Mouse (Mus musculus) stomach, embryonic 15.5 days (tissue): ENCODE results near the gene Trub1. TPM values are rescaled to one million over a fixed set of nuclear protein-coding genes. Genes with fewer than 3 reads are reported as not detected.

Experiments
- ATAC-seq: fragments of 200-750 bp; cut with Nextera tagmentation; 2 replicates; pipeline ENCODE4 v1.8.0; 2017; ENCODE audit warnings: low read depth, moderate number of reproducible peaks, moderate TSS enrichment; ENCODE audit not compliant: insufficient read depth, low FRiP score
- H3K27ac ChIP-seq: fragments of 300-500 bp; sonication (generic); 2 replicates; pipeline ENCODE4 v1.5.1; 2015; ENCODE audit warnings: mild to moderate bottlenecking, inconsistent platforms
- H3K27me3 ChIP-seq: fragments of 300-500 bp; sonication (generic); replicated peaks from 2 replicates; pipeline ENCODE4 v1.6.1; 2015; ENCODE audit warnings: inconsistent platforms
- H3K36me3 ChIP-seq: fragments of 300-500 bp; sonication (generic); 2 replicates; pipeline ENCODE4 v1.6.1; 2015; ENCODE audit warnings: inconsistent platforms
- H3K4me1 ChIP-seq: fragments of 300-500 bp; sonication (generic); 2 replicates; pipeline ENCODE4 v1.6.1; 2015; ENCODE audit warnings: inconsistent platforms
- H3K4me2 ChIP-seq: fragments of 300-500 bp; sonication (generic); 2 replicates; pipeline ENCODE4 v1.6.1; 2015; ENCODE audit warnings: mild to moderate bottlenecking, inconsistent platforms
- H3K4me3 ChIP-seq: fragments of 300-500 bp; sonication (generic); replicated peaks from 2 replicates; pipeline ENCODE4 v1.5.1; 2015; ENCODE audit warnings: inconsistent platforms
- H3K9ac ChIP-seq: fragments of 300-500 bp; sonication (generic); 2 replicates; pipeline ENCODE4 v1.6.1; 2015; ENCODE audit warnings: inconsistent platforms
- H3K9me3 ChIP-seq: fragments of 300-500 bp; sonication (generic); 2 replicates; pipeline ENCODE4 v1.6.1; 2016; ENCODE audit warnings: inconsistent platforms
- WGBS: fragments of 180-500 bp; shearing (Covaris S2); methylation state at CpG from one replicate; pipeline ENCODE4 v1.1.7; 2015; 5-methylcytosine and 5-hydroxymethylcytosine counted together
- polyA plus RNA-seq: library from polyadenylated mRNA; unstranded; fragments of >200 nt; fragmentation: Nextera tagmentation; extraction: Ambion mirVana; gene quantifications from 2 replicates; pipeline ENCODE4 v1.2.1, GENCODE M21; 2015

The Trub1 gene
- 22.4 and 24.7 TPM in 2 replicates for polyA plus RNA-seq

DNA sequence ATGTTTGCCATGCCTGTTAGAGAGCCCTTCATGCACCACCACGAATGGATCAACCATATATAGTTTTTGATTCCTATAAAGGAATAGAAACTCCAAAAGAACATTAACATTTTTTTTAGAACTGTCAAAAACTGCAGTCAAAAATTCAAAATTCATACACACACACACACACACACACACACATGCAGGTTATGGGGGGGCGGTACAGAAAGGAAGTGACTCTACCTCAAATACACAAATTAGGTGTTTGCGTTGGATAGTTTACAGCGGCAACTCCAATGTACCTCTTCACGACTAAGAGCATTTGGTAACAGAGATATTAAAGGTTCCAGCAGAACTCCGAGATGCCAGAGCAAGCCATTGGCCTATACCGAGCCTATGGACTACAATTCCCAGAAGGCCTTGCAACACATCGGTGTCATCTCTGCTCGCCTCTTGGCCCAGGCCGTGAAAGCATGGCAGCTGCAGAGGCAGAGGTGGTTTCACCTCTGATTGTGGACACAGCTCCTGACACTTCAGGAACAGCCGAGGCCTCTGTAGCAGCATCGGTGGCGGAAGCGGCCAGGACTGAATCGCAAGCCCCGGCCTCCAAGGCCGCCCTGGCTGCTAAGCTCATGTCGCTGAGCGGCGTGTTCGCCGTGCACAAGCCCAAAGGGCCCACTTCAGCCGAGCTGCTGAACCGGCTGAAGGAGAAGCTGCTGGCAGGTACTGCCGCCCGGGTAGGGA, at the start of gene Trub1:
Gene Trub1, plus strand, starts transcription at position 421 of the 726 bp plus-strand sequence.
- 5% methylated on average over 26 of the region's 26 CpGs for WGBS
- peak; percentile 94 for ATAC-seq
- no peaks in the 10 kb centered on the region for H3K27me3 ChIP-seq

GRCm38 (mm10) chr19:57403700-57404501, 48.8 kb upstream of the Trub1 start:
- peaks cover 7% of the 10 kb centered on the region for H3K4me1 ChIP-seq
- WGBS: 16% methylated on average over 24 of the region's 24 CpGs
- no peak overlapping the region for H3K27ac ChIP-seq
- no peaks in the 10 kb centered on the region for H3K36me3 ChIP-seq
- no peak overlapping the region; the same call in 1 of the 2 replicates for H3K4me3 ChIP-seq
- H3K27me3 ChIP-seq: no peaks in the 10 kb centered on the region
- peak overlapping the region; percentile 34 for H3K4me2 ChIP-seq
- no peak overlapping the region for H3K9ac ChIP-seq
- ATAC-seq: peak; percentile 15; the same call in 1 of the 2 replicates
- no peaks in the 10 kb centered on the region for H3K9me3 ChIP-seq

More for the DNA sequence above, at the start of gene Trub1:
- Histone ChIP-seq H3K4me2 (peak within 1 kb of the TSS; percentile 62), H3K9ac (peak within 1 kb of the TSS; percentile 91), H3K36me3 (no peaks in the 10 kb centered on the region), H3K27ac (peak within 1 kb of the TSS; percentile 72; the same call in 1 of the 2 replicates), H3K4me1 (peaks cover 7% of the 10 kb centered on the region), H3K9me3 (no peaks in the 10 kb centered on the region), H3K4me3 (peak within 1 kb of the TSS; percentile 93)

- H3K4me3 ChIP-seq: no peak overlapping the region; the same call in 1 of the 2 replicates
- peak; percentile 37; the same call in 1 of the 2 replicates for ATAC-seq
- no peak overlapping the region for H3K27ac ChIP-seq
- no peaks in the 10 kb centered on the region for H3K36me3 ChIP-seq
- H3K27me3 ChIP-seq: no peaks in the 10 kb centered on the region
- H3K4me1 ChIP-seq: peaks cover 7% of the 10 kb centered on the region
- no peaks in the 10 kb centered on the region for H3K9me3 ChIP-seq
- 23% methylated on average over 9 of the region's 9 CpGs for WGBS
- peak overlapping the region; percentile 34 for H3K4me2 ChIP-seq
- H3K9ac ChIP-seq: no peak overlapping the region
Observed at GRCm38 (mm10) chr19:57404502-57404848, 48.2 kb upstream of the Trub1 start.

- Histone ChIP-seq H3K27ac (no peak overlapping the region), H3K4me1 (peaks cover 16% of the 10 kb centered on the region), H3K4me2 (no peak overlapping the region), H3K4me3 (no peak overlapping the region), H3K9ac (no peak overlapping the region), H3K9me3 (no peaks in the 10 kb centered on the region), H3K36me3 (no peaks in the 10 kb centered on the region), H3K27me3 (no peaks in the 10 kb centered on the region)
- no peak for ATAC-seq
- WGBS: 86% methylated on average over 1 of the region's 1 CpGs
Observed at GRCm38 (mm10) chr19:57407947-57408346, 44.8 kb upstream of the Trub1 start.

DNA sequence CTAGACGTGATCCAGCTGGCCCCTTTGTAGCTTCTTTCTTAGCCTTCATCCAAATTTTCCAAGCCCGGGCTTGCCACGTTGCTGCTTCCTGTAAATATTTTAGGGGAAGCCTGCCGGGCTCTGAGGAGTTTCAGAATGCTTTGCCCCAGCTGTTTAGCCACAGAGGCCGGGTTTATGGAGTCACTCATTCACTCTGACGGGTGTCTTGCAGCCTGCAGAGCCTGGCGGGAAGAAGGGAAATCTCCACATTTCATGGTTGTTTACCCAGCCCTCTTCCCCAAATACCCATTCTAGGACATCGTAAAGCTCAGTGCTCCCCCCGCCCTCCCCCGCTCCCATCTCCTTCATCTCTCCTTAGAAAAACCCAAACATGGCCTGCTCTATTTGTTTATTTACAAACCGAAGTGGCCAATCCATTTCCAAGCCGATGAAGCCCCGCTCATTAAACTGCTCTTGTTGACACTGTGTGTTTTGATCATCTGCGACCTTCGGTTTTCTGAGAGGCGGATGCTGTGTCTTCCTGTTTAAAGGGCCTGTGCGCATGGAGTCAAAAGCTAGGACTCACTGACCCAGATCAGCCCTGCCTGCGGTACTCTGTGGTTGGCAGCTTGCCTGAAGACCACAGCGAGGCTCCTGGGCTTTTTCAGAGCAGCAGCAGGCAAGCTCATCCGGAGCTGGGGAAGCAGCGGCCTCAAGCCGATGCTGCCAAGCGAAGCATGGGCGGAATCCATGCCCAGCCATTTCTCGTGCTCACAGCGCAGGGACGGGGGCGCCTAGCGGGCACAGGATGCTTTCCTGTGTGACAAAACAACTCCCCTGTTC, 41.1 kb upstream of the Trub1 start:
- WGBS: 14% methylated on average over 29 of the region's 29 CpGs
- no peak overlapping the region; the same call in 1 of the 2 replicates for H3K4me3 ChIP-seq

DNA sequence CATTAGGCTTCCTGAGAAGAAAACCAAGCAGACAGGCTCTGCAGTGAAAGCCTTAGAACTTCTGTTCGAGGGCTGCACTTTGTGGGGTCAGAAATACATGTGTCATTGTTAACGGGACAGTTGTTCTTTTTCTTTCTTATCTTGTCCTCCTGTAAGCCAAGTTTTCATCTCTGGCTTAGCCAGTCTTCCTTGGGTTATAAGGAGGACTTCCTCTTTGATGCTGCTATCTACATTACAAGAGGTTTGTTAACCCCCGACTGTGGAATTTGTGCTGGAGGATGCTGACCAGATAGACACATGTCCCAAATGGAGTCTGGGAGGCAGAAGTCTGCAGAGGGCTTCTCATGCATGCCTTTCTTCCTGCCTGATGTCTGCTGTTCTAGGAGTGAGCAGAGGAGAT, 39.5 kb upstream of the Trub1 start:
- Histone ChIP-seq H3K4me1 (0 out of 2 replicates have a peak, but pooled peaks cover 9% of the 10 kb centered on the region), H3K9me3 (no peaks in the 10 kb centered on the region), H3K4me3 (no peak overlapping the region), H3K27me3 (no peaks in the 10 kb centered on the region), H3K27ac (no peak overlapping the region), H3K4me2 (no peak overlapping the region), H3K9ac (no peak overlapping the region), H3K36me3 (no peaks in the 10 kb centered on the region)
- ATAC-seq: no peak
- WGBS: 57% methylated on average over 3 of the region's 3 CpGs

More for the DNA sequence above, 41.1 kb upstream of the Trub1 start:
- Histone ChIP-seq H3K4me1 (0 out of 2 replicates have a peak, but pooled peaks cover 9% of the 10 kb centered on the region), H3K9ac (no peak overlapping the region), H3K27me3 (no peaks in the 10 kb centered on the region), H3K4me2 (peak overlapping the region; percentile 34), H3K9me3 (no peaks in the 10 kb centered on the region), H3K27ac (peak overlapping the region; percentile 54), H3K36me3 (no peaks in the 10 kb centered on the region)
- ATAC-seq: peak; percentile 78

DNA sequence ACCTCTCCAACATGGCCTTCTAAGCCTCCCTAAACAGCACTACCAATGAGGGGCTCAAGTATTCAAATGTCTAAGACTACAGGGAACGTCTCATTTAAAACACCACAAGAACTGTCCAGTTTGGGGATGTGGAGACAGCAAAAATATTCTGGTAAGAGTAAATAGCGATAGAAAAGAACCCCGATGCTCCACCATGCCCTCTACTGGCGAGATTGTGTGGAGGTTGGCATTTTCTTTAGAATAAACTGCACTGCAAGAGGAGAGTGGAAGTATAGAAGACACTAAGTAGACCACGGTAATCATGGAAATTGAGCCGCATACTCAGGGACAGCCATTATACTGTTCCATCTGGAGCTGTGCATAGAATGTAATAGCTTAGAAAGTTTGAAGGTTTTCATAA, 38.8 kb upstream of the Trub1 start:
- Histone ChIP-seq H3K9me3 (no peaks in the 10 kb centered on the region), H3K36me3 (no peaks in the 10 kb centered on the region), H3K27ac (no peak overlapping the region), H3K9ac (no peak overlapping the region), H3K27me3 (no peaks in the 10 kb centered on the region), H3K4me1 (0 out of 2 replicates have a peak, but pooled peaks cover 9% of the 10 kb centered on the region), H3K4me2 (no peak overlapping the region), H3K4me3 (no peak overlapping the region)
- no peak for ATAC-seq
- 84% methylated on average over 6 of the region's 6 CpGs for WGBS

- WGBS: 76% methylated on average over 8 of the region's 8 CpGs
- no peaks in the 10 kb centered on the region for H3K9me3 ChIP-seq
- 0 out of 2 replicates have a peak, but pooled peaks cover 9% of the 10 kb centered on the region for H3K4me1 ChIP-seq
- no peak overlapping the region for H3K4me3 ChIP-seq
- ATAC-seq: no peak
- H3K4me2 ChIP-seq: no peak overlapping the region
- H3K27ac ChIP-seq: no peak overlapping the region
- H3K36me3 ChIP-seq: no peaks in the 10 kb centered on the region
- no peak overlapping the region for H3K9ac ChIP-seq
- no peaks in the 10 kb centered on the region for H3K27me3 ChIP-seq
Observed at GRCm38 (mm10) chr19:57415031-57415807, 37.5 kb upstream of the Trub1 start.

DNA sequence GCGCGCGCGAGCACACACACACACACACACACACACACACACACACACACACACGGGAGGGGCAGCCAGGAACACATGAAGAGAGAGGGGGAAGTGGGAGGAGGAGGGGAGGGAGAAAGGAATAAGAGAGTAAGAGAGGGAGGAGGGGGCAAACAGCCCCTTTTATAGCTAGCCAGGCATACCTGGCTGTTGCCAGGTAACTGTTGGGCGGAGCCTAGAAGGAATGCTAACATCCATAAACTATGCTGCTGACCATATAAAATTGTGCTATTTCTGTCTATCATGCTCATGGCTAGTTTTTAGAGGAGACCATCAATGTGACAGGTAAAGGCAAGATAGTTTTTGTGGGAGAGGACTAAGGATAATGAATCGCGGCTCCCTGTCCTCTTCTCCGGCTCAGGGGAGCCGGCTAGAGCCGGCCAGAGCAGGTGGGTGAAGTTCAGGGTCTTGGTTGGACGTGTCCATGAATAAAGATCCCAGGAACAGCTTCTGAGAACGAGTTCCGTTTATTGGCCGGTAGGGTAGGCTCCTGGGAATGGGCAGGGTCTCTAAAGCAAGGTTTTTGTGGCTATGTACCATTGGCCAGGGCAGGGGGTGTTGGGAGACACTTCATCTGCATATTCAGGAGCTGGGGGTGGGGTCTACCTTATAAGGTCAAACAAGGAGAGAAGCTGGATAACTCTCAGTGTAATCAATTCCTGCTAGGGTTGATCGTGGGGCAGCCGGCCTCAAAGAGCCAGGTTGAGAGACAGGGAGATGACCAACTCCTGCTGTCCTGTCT, 34.7 kb upstream of the Trub1 start:
- Histone ChIP-seq H3K4me2 (peak overlapping the region; percentile 43), H3K27me3 (no peaks in the 10 kb centered on the region), H3K4me1 (no peaks in the 10 kb centered on the region), H3K4me3 (peak overlapping the region; percentile 19), H3K9ac (no peak overlapping the region), H3K9me3 (no peaks in the 10 kb centered on the region), H3K36me3 (no peaks in the 10 kb centered on the region), H3K27ac (no peak overlapping the region)
- WGBS: 25% methylated on average over 17 of the region's 17 CpGs
- no peak; the same call in 1 of the 2 replicates for ATAC-seq

GRCm38 (mm10) chr19:57423402-57423801, 29.3 kb upstream of the Trub1 start:
- ATAC-seq: no peak
- WGBS: 25% methylated on average over 3 of the region's 3 CpGs
- Histone ChIP-seq H3K9me3 (no peaks in the 10 kb centered on the region), H3K4me2 (no peak overlapping the region), H3K27ac (no peak overlapping the region), H3K4me1 (no peaks in the 10 kb centered on the region), H3K27me3 (no peaks in the 10 kb centered on the region), H3K4me3 (no peak overlapping the region), H3K9ac (no peak overlapping the region), H3K36me3 (no peaks in the 10 kb centered on the region)
